Mouse (Mus musculus): ENCODE results near the gene Trabd2b.

GRCm38 (mm10) chr4:114625920-114626319 lies 219.4 kb downstream of the Trabd2b start:
- TF ChIP-seq POLR2A (IDR thresholded peaks at IDR 0.05; ENCODE audit: insufficient read depth, low read depth, low read length): no peak
- TF ChIP-seq CTCF (IDR thresholded peaks at IDR 0.05; ENCODE audit: insufficient read depth, low read depth, low read length): no peak
